Mouse (Mus musculus) cerebellum, postnatal 36 days (tissue): ENCODE results near the gene Mettl13.

ENCODE experiments used
- DNase-seq, 2 experiments: peaks; one replicate each; pipeline ENCODE4 v3.0.0; 2021 to 2022; ENCODE audit warnings: mixed read lengths in 2 of 2

Gene Mettl13

DNA sequence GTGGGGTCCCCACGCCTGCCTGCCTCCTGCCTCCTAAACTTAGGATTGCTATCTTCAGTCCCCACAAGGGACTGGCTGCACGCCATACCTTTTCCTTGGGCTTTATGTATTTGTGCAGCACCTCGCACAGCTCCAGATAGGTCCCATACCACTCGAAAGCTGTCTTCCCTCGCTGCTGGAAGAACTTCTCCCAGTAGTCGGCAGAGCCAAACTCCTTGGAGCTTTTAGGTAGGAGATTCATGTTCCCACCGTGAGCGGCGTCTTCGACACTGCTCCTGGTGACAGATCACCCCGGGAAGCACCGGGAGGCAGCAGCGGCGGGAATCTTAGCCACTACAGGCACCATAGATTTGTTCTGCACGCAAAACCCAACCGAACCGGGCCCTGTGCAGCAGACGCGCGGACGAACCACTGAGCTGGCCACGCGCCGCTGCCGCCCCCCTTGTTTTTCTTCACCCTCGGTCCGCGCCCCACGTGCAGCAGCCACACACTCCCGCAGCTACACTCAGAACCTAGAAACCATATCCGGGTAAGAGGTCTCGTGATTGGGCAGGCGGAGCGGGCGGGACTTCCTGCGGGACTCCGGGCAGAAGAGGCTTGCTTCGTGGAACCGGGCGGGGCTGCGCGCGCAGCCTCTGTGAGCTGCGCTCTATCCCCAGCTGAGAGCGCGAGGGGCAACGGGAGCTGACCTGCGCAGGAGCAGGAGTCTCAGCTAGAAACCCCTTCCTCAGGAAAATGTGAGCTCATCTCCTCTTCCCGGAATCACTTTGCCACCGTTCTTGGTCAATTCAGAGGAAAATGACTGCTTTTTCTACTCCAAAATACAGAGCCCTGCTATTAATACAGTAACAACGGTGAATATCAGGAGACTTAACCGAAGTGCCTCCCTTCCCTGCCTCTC lies at the start of gene Mettl13:
Gene Mettl13 (minus strand): TSS at position 536 of the 901 bp plus-strand sequence.
- peak; percentile 82 to 87 for DNase-seq

DNA sequence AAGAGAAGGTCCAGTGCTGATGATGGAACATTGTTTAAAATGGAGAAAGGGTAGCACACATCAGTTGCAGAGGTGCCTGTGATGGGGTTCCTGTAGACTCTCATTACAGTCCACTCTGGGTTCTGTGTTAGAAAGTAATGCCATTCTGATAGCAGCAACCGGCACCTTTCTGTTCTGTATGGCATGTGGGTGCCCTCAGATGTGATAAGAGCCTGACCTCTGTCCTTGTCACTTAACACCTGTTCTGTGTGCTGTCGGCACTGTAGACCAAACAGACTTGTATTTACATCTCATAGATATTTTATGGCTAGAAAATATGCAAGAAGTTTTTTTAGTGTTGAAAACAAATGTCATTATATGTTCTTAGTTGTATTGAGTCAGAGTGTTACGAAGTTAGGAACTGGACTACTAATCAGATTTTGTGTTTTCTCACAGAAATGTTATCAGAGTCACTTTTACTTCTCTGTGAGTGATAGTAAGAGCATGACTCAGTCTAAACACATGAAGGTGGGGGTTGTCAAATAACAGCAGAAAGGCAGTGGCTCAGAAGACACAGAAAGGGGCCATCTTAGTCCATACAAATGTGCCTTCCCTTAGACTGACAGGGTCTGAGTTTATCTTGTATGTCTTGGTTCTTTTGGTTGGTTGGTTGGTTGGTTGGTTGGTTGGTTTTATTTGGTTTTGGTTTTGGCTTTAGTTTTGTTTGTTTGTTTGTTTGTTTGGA lies 49.2 kb upstream of the Mettl13 start:
- no peak for DNase-seq

DNA sequence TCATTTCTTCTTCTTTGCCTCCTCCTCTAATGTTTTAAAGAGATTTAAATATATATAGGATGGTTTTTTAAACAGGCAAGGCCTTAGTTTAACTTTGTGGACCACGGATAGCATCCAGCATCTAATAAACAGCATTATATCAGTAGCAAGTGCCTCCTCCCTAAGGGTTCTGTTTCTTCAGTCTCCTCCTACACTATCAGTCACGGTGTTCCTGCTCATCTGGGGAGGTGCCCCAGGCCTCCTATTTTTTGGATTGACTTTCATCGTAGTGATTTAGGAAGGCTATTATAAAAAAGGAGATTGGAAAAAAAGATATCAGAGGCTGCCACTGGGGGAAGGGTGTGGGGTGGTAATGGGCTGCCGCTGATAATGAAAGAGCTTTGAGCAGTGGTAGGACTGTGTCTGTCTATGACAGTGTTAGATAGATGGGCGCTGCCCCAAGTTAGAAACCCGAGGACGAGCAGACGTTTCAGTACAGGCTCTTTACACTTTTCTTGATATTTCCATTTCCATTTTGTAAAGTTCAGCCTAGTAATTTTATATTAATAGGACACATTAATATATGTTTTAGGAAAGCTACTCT lies 42.2 kb upstream of the Mettl13 start:
- DNase-seq, result no peak

DNA sequence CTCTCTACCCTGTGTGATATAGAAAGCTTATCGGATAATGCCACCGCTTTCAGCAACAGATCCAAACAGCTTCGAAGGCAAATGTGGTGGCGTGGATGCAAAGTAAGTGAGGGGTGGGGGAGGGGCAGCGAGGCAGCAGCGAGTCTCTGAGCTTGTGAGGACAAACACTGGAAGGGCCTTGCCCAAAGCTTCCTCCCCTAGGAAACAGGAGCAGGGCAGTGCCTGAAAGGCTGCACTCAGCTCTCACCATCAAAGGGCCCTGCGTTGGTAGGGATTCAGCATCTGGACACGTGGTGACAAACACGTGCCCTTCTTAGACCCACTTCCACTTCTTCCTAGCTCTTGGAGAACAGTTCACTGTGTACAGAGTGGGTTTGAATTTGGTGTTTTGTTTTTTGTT lies 41.1 kb upstream of the Mettl13 start:
- DNase-seq, result no peak

DNA sequence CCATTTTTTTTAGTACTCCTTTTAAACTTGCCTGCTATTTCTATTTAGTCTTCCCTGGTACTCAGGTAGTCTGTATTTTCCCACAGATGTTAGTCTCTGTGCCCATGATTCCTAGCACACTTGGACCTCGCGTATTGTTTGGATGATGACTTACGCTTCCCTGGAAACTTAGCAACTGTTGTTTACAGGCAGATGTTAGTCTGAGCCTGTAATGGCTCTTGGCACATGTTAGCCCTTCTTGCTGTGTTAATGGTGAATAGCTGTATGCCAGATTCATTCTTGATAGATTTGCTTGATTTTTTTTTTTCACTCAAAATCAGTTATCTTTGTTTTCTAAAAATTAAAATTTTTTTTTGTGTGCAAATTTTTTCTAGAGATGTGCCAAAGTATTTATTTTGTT lies 40.3 kb upstream of the Mettl13 start:
- no peak for DNase-seq

DNA sequence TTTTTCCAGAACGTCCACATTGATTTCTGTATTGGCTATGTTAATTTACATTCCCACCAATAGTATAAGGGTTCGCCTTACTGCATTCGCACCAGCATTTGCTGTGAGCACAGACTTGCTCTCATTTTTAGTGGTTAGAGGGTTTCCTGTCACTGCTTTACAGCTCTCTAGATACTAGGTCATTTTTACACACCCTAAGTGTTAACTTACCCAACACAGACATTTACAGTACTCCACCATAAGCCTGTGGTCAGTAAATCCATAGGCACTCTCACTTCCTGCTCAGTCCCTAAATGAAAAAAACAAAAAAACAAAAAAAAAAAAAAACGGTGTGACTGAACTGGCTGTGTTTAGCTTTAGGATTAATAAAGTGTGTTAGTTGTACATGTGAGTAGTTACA lies 37.9 kb upstream of the Mettl13 start:
- no peak for DNase-seq

DNA sequence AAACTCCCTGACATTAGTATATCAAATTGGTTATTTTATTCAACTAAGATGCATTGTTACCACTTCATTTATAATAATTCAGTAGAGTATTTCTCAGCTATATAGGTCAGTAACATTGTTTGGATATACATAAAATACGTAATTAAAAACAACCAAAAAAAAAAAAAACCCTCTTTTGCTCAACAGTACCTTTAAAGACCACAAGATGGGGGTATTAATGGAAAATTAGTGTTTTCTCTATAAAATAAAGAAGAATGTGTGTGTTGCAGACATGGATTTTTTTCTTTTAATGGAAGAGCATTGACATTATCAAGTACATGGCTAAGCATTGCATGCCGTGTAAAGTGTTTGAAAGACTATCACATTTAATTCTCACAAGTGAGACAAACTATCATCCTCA lies 34.5 kb upstream of the Mettl13 start:
- DNase-seq, result no peak

DNA sequence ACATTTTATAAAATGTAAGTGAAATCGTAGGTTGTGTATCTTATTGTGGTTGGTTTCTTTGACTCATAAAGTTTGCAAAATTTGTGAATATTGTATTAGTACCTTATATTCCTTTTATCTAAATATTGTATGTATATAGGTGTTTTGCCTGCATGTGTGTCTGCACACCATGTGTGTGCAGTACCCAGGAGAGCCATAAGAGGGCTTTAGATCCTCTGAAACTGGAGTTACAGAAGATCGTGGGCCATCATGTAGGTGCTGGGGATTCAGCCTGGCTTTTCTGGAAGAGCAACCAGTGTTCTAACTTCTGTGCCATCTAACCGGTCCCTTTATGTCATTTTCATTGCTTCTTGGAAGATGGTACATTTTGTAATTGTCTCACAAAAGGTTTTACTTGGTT lies 26.7 kb upstream of the Mettl13 start:
- no peak for DNase-seq

DNA sequence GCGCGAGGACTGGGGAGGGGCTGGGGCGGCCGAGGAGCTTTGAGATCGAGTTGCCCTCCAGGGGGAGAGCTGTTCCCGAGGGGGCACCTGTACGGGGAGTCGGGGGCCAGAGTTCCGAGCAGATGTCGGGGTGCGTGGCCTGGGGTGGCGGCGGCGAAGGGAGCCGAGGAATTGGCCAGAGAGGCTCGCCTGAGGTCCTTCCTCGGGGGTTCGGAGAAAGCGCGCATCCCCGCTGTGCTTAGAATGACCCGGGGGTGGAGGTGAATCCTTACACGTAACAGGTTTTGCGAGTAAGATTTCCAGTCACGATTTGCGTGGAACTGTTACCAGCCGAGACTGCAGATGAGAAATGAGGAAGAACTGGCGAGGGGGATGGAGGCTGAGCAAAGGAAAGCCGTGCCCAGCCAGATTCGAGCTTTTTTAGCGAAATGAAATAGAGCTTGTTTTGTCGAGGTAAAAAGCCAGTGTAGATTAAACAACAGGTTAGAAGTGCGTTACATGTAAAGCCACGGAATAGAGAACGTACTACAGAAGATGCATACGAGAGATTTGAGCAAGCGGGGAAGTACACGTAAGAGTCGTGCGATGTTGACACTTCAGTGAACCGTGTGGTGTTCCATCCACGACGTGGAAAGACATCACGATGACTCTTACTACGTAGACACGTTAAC lies 22.7 kb upstream of the Mettl13 start:
- peak; percentile 49 to 51 for DNase-seq

DNA sequence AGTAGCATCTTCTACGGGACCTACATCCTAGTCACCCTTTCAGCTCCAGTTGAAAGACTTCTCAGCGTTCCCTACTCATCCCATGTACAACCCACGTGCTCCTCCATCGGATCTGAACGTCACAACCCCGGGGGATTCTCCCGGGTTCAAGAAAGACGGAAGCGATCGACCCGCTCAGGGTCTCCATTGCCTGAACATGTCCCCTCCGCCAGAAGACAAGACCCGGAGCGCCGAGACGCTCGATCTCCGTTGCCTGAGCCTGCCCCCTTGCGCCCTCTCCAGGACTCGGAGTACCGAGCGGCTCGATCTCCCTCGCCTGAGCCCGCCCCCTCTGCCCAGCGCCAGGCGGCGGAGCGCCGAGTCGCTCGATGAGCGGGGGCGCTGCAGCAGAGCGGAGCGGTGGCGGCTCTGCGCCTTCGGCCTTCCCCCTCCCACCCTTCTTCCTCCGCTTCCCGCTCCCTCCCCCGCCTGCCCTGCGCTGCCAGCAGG lies 22.0 kb upstream of the Mettl13 start, which contains the start of gene Vamp4:
Gene Vamp4 (plus strand): TSS at position 256 of the 489 bp plus-strand sequence.
- peak; percentile 90 to 91 for DNase-seq

DNA sequence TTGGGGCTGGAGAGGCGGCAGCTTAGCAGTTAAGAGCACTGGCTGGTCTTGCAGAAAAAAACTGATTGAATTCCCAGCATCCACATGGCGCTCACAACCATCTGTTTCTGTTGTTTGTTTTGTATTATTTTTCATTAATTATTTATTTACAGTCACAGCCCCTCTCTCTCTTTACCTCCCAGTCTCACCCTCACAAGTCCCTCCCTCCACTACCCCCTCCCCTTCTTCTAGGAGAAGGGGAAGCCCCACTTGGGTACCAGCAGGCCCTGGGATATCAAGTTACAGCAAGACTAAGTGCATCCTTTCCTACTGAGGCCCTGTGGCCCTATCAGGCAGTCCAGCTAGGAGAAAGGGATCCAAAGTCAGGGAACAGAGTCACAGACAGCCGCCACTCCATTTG lies 19.0 kb upstream of the Mettl13 start:
- DNase-seq, result no peak

DNA sequence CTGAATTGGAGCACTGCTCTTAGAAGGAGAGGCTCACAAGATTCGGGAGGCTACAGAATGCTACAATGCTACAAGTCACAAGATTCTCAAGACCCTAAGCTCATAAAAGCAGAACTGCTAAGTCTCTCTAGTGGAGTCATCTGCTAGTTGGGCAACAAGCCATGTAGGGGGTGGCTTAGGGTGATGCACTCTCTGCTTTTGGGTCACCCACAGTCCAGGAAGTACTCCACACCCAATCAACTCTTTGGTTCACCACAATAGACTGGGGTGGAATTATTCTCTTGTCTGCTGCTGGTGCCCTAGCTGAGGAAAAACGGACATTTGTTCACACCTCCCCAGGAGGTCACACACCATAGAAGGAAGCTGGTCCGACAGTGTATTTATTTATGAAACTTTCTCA lies 16.6 kb upstream of the Mettl13 start:
- DNase-seq, result no peak

DNA sequence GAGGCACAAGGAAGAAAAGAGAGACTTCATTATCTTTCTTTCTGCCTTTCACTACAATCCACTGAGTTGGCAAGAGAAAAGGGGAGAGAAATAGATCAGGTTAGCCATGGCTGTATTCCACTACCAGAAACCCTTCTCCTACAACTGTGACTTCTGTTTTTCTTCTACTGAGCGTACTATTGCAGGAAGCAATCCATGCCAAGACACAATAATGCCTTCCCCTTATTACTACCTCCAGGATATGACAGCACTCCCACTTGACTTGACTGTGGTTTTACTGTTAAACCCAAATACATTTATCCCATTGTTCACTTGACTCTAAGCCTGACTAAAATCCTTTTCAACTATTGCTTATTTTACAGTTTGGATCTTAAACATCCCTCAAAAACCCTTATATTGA lies 14.9 kb upstream of the Mettl13 start:
- DNase-seq, result no peak

DNA sequence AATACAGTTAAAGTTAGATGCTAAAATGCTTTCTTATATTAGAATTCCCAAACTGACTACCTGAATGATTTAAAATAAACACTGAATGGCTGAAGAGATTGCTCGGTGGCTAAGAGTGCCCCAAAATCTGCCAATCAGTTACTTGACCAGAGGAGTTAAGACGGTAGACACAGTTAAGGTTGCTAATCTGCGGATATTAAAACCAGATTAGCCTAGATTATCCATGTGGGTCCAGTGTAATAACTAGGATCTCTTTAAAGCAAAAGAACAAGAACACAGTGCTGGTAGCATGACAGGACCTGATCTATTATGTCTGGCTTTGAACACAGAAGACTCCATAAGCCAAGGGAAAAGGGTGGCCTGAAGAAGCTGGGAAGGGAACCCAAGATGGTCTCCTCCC lies 5.8 kb upstream of the Mettl13 start:
- no peak for DNase-seq

DNA sequence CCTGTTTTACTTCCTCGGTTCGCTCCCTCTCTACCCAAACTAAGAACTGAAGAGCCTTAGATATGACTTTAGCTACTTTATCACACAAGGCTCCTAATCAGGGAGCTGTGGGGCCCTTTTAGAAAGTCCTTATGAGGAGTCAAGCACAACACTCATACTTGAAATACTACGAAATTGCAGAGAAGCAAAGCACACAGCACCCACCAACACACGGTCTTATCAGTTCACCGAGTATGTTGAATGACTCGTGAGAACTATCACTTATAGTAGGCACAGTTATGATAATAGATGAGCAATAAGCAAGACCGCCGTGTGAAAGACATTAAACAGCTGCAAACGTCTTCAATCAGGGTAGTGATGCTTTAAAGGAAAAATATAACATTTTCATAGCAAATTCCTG lies 4.6 kb upstream of the Mettl13 start:
- DNase-seq, result no peak

DNA sequence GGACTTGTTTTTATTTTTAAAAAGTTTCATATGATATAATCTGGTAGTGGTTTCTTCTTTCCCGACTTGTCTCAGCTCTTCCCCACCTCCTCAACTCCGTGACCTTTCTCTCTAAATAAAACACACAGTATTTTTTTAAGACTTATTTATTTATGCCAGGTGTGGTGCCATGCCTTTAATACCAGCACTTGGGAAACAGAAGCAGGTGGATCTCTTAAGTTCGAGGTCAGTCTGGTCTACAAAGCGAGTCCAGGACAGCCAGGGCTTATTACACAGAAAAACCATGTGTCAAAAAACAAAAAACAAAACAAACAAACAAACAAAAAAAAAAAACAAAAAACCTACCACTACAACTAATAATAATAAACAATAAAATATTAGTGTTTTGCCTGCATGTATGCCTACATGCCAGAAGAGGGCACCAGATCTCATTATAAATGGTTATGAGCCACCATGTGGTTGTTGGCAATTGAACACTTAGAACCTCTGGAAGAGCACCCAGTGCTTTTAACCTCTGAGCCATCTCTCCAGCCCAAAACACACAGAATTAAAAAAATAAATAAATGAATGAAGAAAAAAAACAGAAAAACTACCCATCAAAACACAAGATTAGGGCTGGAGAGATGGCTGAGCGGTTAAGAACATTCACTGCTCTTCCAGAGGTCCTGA lies 1.4 kb upstream of the Mettl13 start:
- no peak for DNase-seq

DNA sequence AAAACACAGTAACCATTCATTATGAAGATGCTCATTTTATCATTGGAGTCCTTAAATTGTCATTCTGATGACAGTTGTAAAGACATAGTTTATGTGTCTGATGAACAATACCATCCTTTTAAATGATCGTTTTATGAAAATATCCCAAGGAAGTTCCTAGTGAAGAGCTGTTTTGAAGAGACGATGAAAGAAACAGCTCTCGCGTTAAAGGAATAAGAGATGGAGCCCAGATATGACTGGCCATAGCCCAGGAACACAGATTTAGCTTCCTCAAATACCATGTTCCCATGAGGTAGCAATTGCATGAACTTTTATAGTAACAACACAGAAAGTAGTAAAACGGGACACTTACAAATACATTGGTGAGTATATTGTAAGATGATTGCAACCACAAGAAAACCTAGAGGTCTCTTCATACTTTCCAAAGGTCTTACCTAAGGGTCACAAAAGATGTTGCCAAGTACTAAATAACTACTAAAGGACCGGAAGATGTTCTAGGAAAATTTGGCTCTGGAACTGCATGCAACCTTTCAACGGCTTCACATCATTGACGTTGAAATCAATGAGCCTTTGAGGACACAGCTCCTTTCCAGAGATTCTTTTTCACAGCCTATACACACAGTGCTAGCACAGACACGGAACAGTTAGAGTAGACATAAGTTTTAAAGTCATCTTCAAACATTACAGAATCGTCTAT lies 714 bp upstream of the Mettl13 start:
- DNase-seq, result no peak

DNA sequence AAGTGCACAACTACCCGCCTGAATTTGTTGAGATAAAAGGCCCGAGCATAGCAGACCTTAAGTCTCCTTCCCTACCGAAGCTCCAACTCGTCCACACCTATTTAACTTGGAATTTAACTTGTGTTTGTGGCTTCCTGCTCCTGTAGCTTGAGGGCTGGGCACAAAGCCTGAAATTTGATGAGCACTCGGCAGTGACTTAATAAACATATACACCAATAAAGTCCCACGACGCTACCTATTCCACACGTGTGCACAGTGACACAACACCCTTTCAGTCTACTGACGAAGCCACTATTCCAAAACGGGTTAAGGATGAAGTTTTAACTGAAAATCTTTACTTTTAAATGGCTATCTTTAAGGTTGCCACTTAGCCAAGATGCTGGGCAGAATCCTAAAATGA lies 744 bp downstream of the Mettl13 start:
- DNase-seq, result no peak

DNA sequence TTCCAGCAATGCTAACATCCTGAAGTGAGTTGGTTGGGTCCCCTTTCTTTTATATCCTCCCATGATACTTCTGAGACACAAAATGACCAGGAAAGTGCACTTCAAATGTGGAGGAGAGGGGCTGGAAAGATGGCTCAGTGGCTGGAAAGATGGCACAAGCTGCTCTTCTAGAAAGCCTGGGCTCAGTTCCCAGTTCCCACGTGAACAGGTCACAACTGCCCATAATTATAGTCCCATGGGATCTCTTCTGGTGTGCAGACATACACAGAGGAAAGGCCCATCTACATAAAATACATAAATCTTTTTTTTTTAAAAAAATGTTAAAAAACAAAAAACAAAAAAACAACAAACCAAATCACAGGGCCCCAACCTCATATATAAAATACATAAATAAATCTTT lies 5.1 kb downstream of the Mettl13 start:
- no peak for DNase-seq

DNA sequence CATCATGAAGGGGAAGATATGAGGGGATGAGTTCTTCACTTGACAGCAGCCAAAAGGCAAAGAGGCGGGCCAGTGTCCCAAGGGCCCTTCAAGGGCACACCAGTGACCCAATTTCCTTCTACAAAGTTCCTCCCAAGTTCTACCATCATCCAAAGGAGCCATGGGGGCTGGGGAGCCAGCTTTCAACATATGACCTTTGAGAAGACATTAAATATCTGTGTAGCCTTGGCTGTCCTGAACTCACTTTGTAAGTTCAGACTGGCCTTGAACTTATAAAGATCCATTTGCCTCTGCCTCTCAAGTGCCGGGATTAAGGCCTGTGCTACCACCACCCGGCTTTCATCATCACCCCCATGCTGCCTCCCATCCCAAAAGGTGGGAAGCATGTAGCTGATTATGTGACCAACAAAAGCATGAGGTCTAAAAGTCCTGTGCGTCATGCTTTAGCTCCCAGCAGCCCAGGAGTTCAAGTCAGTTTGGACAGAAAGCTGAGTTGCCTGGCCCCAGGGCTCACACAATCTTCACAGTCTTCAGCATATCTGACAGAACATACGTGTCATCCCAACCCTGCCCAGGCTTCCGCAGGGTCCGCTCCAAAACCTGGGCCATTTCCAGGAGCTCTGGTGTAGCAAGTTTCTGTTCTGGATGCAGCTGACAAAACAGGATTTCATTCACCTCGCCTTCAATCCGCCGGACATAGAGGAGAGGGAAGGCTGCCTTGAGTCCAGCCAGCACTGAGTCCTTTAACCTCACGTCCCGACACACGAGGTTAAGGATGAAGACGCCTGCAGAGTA lies 14.4 kb downstream of the Mettl13 start:
- no peak for DNase-seq

DNA sequence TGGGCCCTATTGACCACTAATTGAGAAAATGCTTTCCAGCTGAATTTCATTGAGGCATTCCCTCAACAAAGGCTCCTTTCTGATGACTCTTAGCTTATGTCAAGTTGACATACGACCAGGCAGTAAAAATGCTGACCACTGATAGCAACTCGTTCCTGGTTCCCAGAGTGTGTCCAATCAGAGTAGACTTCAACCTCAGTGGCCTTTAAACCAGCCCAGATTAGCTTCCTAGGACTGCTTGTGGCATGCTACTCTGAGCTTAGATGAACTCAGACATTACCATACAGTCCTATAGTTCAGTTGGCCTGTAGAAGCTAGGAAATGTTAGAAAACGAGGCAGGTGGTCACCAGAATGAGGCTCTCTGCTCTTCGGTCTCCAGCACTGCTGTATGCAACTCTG lies 16.0 kb downstream of the Mettl13 start:
- no peak for DNase-seq
